Mouse (Mus musculus) heart, adult 2 months (tissue): ENCODE measurements around the gene Lgmn. TPM values are rescaled to one million over a fixed set of nuclear protein-coding genes. Genes with fewer than 3 reads are reported as not detected.

Experiments
- DNase-seq, 2 experiments: peaks; one replicate each; pipeline ENCODE4 v3.0.0; 2021
- H3K27ac ChIP-seq: fragments of 200-600 bp; 2 replicates; pipeline ENCODE4 v1.8.1; 2022
- H3K27me3 ChIP-seq: fragments of 200-500 bp; 2 replicates; pipeline ENCODE4 v1.6.1; 2012; ENCODE audit warnings: mild to moderate bottlenecking, low read length, inconsistent platforms, mixed read lengths; ENCODE audit not compliant: control insufficient read depth, insufficient read depth
- H3K36me3 ChIP-seq: fragments of 200-500 bp; 2 replicates; pipeline ENCODE4 v1.6.1; 2012; ENCODE audit warnings: low read length, inconsistent platforms; ENCODE audit not compliant: control insufficient read depth, insufficient read depth
- H3K4me1 ChIP-seq: fragments of 200-500 bp; 2 replicates; pipeline ENCODE4 v1.6.1; 2011; ENCODE audit warnings: low read length; ENCODE audit not compliant: control insufficient read depth, insufficient read depth
- H3K4me3 ChIP-seq: fragments of 200-600 bp; 2 replicates; pipeline ENCODE4 v1.8.1; 2022
- H3K79me2 ChIP-seq: fragments of 200-500 bp; replicated peaks from 2 replicates; pipeline ENCODE4 v1.6.1; 2012; ENCODE audit warnings: mild to moderate bottlenecking, inconsistent platforms, low read length, moderate library complexity, mixed read lengths; ENCODE audit not compliant: control insufficient read depth, insufficient read depth
- H3K9ac ChIP-seq: fragments of 200-500 bp; 2 replicates; pipeline ENCODE4 v1.6.1; 2012; ENCODE audit warnings: low read depth, mild to moderate bottlenecking, control low read depth, inconsistent platforms, low read length, mixed read lengths
- CTCF ChIP-seq: fragments of 200-600 bp; IDR thresholded peaks from 2 replicates; pipeline ENCODE4 v1.8.1; 2022; ENCODE audit warnings: antibody characterized with exemption, mild to moderate bottlenecking, moderate library complexity
- EP300 ChIP-seq: fragments of 200-500 bp; IDR thresholded peaks from 2 replicates; pipeline ENCODE4 v1.6.1; 2011; ENCODE audit warnings: low read depth, low read length, control low read depth; ENCODE audit not compliant: insufficient read depth
- POLR2A ChIP-seq: fragments of 200-500 bp; IDR thresholded peaks from 2 replicates; pipeline ENCODE4 v1.6.1; 2011; ENCODE audit warnings: mild to moderate bottlenecking, low read depth, low read length, control low read depth; ENCODE audit not compliant: insufficient read depth
- WGBS: fragments of 180-500 bp; shearing (Covaris S2); methylation state at CpG from one replicate; pipeline ENCODE4 v1.1.7; 2018; 5-methylcytosine and 5-hydroxymethylcytosine counted together
- intact Hi-C: fragments of 180-260 bp; cut with DNase I; formaldehyde crosslinking; loops from one replicate; pipeline ENCODE4 v1.15.1; 2025
- polyA plus RNA-seq: library from polyadenylated mRNA; depleted of rRNA; stranded (reverse); fragments of >200 nt; gene quantifications from 2 replicates; pipeline ENCODE4 v1.2.3, GENCODE M21; 2012
- total RNA-seq, 2 experiments: library from RNA; stranded (reverse); gene quantifications; 2 replicates each; pipeline ENCODE4 v1.2.3; 2021

Lgmn gene
- total and polyA plus RNA-seq, 3 experiments: 59.9 to 78.2 (median 63.5) TPM

DNA sequence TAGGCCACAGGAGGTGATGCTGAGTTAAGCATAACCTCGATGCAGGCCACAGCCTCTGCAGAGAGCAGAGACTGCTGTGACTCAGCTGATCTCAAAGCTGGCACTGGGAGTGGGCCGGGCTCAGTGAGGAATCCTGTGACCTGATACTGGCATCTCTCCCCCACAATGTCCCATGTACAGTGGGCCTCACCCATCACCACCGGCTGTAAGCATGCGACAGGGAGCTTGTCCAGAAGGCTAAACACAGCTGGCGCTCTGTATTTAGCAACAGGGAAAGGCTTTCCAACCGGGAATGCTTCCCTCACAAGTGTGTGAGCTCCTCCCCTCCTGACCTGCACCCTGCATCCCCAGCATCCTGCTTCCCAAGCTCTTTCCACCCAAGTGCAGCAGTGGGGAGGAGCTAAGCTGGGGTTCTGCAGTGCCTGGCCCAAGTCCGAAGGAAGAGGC, 23.2 kb downstream of the Lgmn start:
- intact Hi-C loops: loop anchor here (5.0 to 10.0 kb wide), 2 partner anchors 36 to 168 kb away; no protein-coding TSS in a partner anchor
- H3K27me3 ChIP-seq: no peaks in the 10 kb centered on the region
- H3K36me3 ChIP-seq: peaks cover 5% of the 10 kb centered on the region
- H3K9ac ChIP-seq: no peak overlapping the region
- H3K79me2 ChIP-seq: no peaks in the 10 kb centered on the region
- no peak; the same call in 1 of the 2 replicates for TF ChIP-seq CTCF
- TF ChIP-seq EP300: peak; percentile 99
- 0 out of 2 replicates have a peak, but pooled peaks have one; percentile 19 for TF ChIP-seq POLR2A
- peak overlapping the region; percentile 72 for H3K27ac ChIP-seq
- WGBS: 14% methylated on average over 7 of the region's 7 CpGs
- peaks cover 11% of the 10 kb centered on the region for H3K4me1 ChIP-seq
- DNase-seq: peak; percentile 66 to 82
- H3K4me3 ChIP-seq: no peak overlapping the region

GRCm38 (mm10) chr12:102414686-102415085, 24.9 kb downstream of the Lgmn start:
- Histone ChIP-seq H3K27ac (no peak overlapping the region), H3K9ac (no peak overlapping the region), H3K4me3 (no peak overlapping the region), H3K4me1 (peaks cover 8% of the 10 kb centered on the region), H3K27me3 (no peaks in the 10 kb centered on the region), H3K79me2 (no peaks in the 10 kb centered on the region), H3K36me3 (peaks cover 5% of the 10 kb centered on the region)
- intact Hi-C loops: loop anchor here (5.0 to 10.0 kb wide), 2 partner anchors 38 to 170 kb away; no protein-coding TSS in a partner anchor
- WGBS: 87% methylated on average over 6 of the region's 6 CpGs
- TF ChIP-seq POLR2A (no peak), EP300 (no peak)
- DNase-seq: peak in 1 of 2 experiments; percentile 14

GRCm38 (mm10) chr12:102413171-102413570, 26.4 kb downstream of the Lgmn start:
- intact Hi-C loops: loop anchor here (10.0 kb wide), 1 partner anchor 172 kb away; no protein-coding TSS in a partner anchor
- H3K4me3 ChIP-seq: no peak overlapping the region
- peaks cover 5% of the 10 kb centered on the region for H3K36me3 ChIP-seq
- no peaks in the 10 kb centered on the region for H3K27me3 ChIP-seq
- 63% methylated on average over 13 of the region's 13 CpGs for WGBS
- H3K79me2 ChIP-seq: no peaks in the 10 kb centered on the region
- H3K9ac ChIP-seq: no peak overlapping the region
- H3K27ac ChIP-seq: no peak overlapping the region
- peak in 1 of 2 experiments; percentile 15 for DNase-seq
- TF ChIP-seq POLR2A (no peak), CTCF (no peak), EP300 (no peak)
- H3K4me1 ChIP-seq: peaks cover 8% of the 10 kb centered on the region

DNA sequence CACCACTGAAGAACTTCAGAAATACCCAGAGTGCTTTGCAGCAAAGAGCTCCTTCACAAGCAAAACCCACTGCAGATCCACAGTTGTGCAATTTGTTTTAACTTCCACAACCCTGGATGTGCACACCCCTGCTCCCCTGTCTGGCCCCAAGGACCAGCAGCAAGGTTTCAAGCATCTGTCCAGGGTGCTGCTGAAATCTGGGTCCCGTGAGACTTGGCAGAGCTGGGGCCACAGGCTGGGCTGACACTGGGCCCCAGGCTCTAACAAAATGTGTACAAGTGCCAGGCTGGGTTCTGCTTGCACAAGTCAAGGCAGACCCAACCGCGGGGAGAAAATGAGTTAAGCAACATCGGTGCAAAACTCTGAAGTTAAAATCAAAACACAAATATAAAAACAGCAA, 41.0 kb downstream of the Lgmn start:
- no peaks in the 10 kb centered on the region for H3K4me1 ChIP-seq
- no peak for DNase-seq

GRCm38 (mm10) chr12:102395998-102396991, 43.3 kb downstream of the Lgmn start:
- no peaks in the 10 kb centered on the region for H3K79me2 ChIP-seq
- TF ChIP-seq EP300: no peak
- no peak for TF ChIP-seq POLR2A
- H3K4me3 ChIP-seq: no peak overlapping the region
- no peak overlapping the region for H3K9ac ChIP-seq
- H3K27ac ChIP-seq: no peak overlapping the region
- H3K4me1 ChIP-seq: no peaks in the 10 kb centered on the region
- 56% methylated on average over 19 of the region's 19 CpGs for WGBS
- no peaks in the 10 kb centered on the region for H3K27me3 ChIP-seq
- intact Hi-C loops: no loop called here
- DNase-seq: no peak
- no peaks in the 10 kb centered on the region for H3K36me3 ChIP-seq

More for the DNA sequence above, 41.0 kb downstream of the Lgmn start:
- Histone ChIP-seq H3K9ac (no peak overlapping the region), H3K27ac (no peak overlapping the region), H3K36me3 (no peaks in the 10 kb centered on the region), H3K79me2 (no peaks in the 10 kb centered on the region), H3K27me3 (no peaks in the 10 kb centered on the region), H3K4me3 (no peak overlapping the region)
- TF ChIP-seq POLR2A (no peak), EP300 (no peak), CTCF (no peak)
- 81% methylated on average over 4 of the region's 4 CpGs for WGBS
- intact Hi-C loops: no loop called here

DNA sequence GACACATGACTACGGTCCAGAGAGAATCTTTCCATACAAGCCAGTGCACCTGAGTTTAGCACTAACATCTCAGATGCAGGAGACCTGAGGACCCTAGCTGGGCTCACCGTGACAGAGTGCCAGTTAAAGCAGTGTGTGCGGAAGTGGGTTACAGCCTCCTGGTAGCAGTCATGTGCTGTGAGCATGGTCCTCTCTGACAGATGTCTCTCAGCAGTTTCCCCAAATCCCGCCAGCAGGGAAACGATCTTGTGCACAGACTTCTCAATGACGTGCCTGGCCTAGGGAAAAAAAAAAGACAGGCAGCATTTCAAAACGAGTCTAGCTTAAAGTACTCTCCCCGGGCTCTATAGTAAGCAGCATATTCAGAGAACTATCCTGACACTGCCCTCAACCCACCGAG, 44.1 kb downstream of the Lgmn start:
- no peaks in the 10 kb centered on the region for H3K36me3 ChIP-seq
- H3K4me1 ChIP-seq: no peaks in the 10 kb centered on the region
- no peaks in the 10 kb centered on the region for H3K79me2 ChIP-seq
- no peak for DNase-seq
- no peak overlapping the region for H3K9ac ChIP-seq
- H3K27ac ChIP-seq: no peak overlapping the region
- no peak overlapping the region for H3K4me3 ChIP-seq
- H3K27me3 ChIP-seq: no peaks in the 10 kb centered on the region
- no peak for TF ChIP-seq CTCF
- TF ChIP-seq POLR2A: no peak
- TF ChIP-seq EP300: no peak
- WGBS: 66% methylated on average over 9 of the region's 9 CpGs
- intact Hi-C loops: no loop called here
